Mouse (Mus musculus): Measurements from ENCODE around the gene Elovl6. TPM values are rescaled to one million over a fixed set of nuclear protein-coding genes. Genes with fewer than 3 reads are reported as not detected.
A peak's percentile ranks its signal among the peaks of the same experiment; 100 is the strongest.

Elovl6 gene
- polyA plus RNA-seq (2011; ENCODE audit: insufficient read depth, insufficient read length, low replicate concordance, missing spikeins), result 1.6 and 7.7 TPM in 2 replicates

DNA sequence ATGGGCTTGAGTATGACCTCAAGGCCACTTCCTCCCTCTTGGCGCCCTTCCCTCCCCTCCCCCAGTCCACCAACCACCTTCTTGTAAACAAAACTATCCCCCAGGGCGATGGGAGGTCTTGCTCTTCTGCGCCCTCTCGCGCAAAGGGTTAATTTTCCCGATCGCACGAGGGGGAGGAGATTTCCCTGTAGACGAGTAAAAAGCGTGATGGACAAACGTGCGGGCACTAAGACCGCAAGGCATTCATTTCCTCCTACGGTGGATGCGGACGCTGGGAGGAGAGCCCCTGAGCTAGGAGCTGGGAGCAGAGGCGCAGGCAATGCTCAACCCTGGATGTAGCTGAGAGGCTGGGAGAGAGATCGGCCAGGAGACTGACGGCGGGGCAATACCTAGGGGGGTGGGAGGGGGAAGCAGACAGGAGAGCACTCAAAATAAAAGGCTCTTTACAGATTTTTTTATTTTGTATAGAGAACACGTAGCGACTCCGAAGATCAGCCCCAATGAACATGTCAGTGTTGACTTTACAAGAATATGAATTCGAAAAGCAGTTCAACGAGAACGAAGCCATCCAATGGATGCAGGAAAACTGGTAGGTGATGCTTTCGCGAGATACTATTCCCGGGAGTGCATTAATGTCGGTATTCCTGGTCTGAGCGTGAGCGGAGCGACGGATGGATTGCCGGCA, at the start of gene Elovl6:
Gene Elovl6, plus strand, starts transcription at position 176 of the 685 bp plus-strand sequence.
- under 1% methylated on average over 35 of the region's 35 CpGs for WGBS
- H3K27ac ChIP-seq (ENCODE audit: control insufficient read depth, insufficient read depth, low read depth, low read length, poor library complexity), result no peak within 1 kb of the TSS
- peaks cover 2% of the 10 kb centered on the region for H3K4me1 ChIP-seq (ENCODE audit: control insufficient read depth, insufficient read depth, low read length)
- TF ChIP-seq CTCF (IDR thresholded peaks at IDR 0.05; ENCODE audit: control insufficient read depth, insufficient read depth, low read length) (no peak), POLR2A (IDR thresholded peaks at IDR 0.05; ENCODE audit: borderline replicate concordance, control insufficient read depth, low read depth, low read length) (0 out of 2 replicates have a peak, but pooled peaks have one; percentile 25)
- peak within 1 kb of the TSS; percentile 78 for H3K4me3 ChIP-seq (replicated peaks; ENCODE audit: control insufficient read depth, low read depth, low read length)

- 61% methylated on average over 4 of the region's 4 CpGs for WGBS
- peaks cover 1% of the 10 kb centered on the region; the same call in 1 of the 2 replicates for H3K4me1 ChIP-seq (ENCODE audit: control insufficient read depth, insufficient read depth, low read length)
- H3K4me3 ChIP-seq (replicated peaks; ENCODE audit: control insufficient read depth, low read depth, low read length), result no peak overlapping the region
- H3K27ac ChIP-seq (ENCODE audit: control insufficient read depth, insufficient read depth, low read depth, low read length, poor library complexity), result no peak overlapping the region
- no peak for TF ChIP-seq CTCF (IDR thresholded peaks at IDR 0.05; ENCODE audit: control insufficient read depth, insufficient read depth, low read length)
Observed at GRCm38 (mm10) chr3:129488774-129489173, 43.4 kb upstream of the Elovl6 start.

GRCm38 (mm10) chr3:129494123-129494522, 38.0 kb upstream of the Elovl6 start:
- Histone ChIP-seq H3K4me1 (ENCODE audit: control insufficient read depth, insufficient read depth, low read length) (no peaks in the 10 kb centered on the region; the same call in 1 of the 2 replicates), H3K27ac (ENCODE audit: control insufficient read depth, insufficient read depth, low read depth, low read length, poor library complexity) (no peak overlapping the region), H3K4me3 (replicated peaks; ENCODE audit: control insufficient read depth, low read depth, low read length) (no peak overlapping the region)
- WGBS, result 13% methylated on average over 10 of the region's 10 CpGs
- TF ChIP-seq POLR2A (IDR thresholded peaks at IDR 0.05; ENCODE audit: borderline replicate concordance, control insufficient read depth, low read depth, low read length) (no peak), CTCF (IDR thresholded peaks at IDR 0.05; ENCODE audit: control insufficient read depth, insufficient read depth, low read length) (no peak)

DNA sequence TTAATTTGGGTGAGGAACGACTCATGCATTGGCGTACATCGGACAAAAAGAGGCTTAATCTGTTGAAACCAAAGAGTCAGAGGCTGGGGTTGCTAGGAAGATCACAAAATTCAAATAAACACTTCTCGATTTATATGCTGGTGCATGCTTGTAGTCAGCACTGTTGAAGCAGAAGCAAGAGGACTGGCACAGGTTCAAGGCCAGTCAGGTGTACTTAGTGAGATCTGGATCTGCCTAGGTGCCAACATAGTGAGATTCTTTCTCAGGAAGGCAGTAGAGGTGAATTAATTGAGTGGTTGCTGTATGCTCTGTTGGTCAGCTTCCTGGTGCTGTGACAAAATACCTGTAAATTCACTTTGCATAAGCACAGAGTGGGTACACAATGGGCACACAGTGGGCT, 37.4 kb upstream of the Elovl6 start:
- WGBS, result 60% methylated on average over 4 of the region's 4 CpGs
- Histone ChIP-seq H3K4me1 (ENCODE audit: control insufficient read depth, insufficient read depth, low read length) (no peaks in the 10 kb centered on the region; the same call in 1 of the 2 replicates), H3K27ac (ENCODE audit: control insufficient read depth, insufficient read depth, low read depth, low read length, poor library complexity) (no peak overlapping the region), H3K4me3 (replicated peaks; ENCODE audit: control insufficient read depth, low read depth, low read length) (no peak overlapping the region)
- TF ChIP-seq POLR2A (IDR thresholded peaks at IDR 0.05; ENCODE audit: borderline replicate concordance, control insufficient read depth, low read depth, low read length) (no peak), CTCF (IDR thresholded peaks at IDR 0.05; ENCODE audit: control insufficient read depth, insufficient read depth, low read length) (no peak)

GRCm38 (mm10) chr3:129503781-129504180, 28.4 kb upstream of the Elovl6 start:
- TF ChIP-seq POLR2A (IDR thresholded peaks at IDR 0.05; ENCODE audit: borderline replicate concordance, control insufficient read depth, low read depth, low read length) (no peak), CTCF (IDR thresholded peaks at IDR 0.05; ENCODE audit: control insufficient read depth, insufficient read depth, low read length) (no peak)
- H3K27ac ChIP-seq (ENCODE audit: control insufficient read depth, insufficient read depth, low read depth, low read length, poor library complexity), result no peak overlapping the region
- WGBS, result 90% methylated on average over 7 of the region's 7 CpGs
- H3K4me3 ChIP-seq (replicated peaks; ENCODE audit: control insufficient read depth, low read depth, low read length), result no peak overlapping the region
- no peaks in the 10 kb centered on the region for H3K4me1 ChIP-seq (ENCODE audit: control insufficient read depth, insufficient read depth, low read length)

GRCm38 (mm10) chr3:129504928-129505327, 27.2 kb upstream of the Elovl6 start:
- Histone ChIP-seq H3K4me3 (replicated peaks; ENCODE audit: control insufficient read depth, low read depth, low read length) (no peak overlapping the region), H3K4me1 (ENCODE audit: control insufficient read depth, insufficient read depth, low read length) (no peaks in the 10 kb centered on the region), H3K27ac (ENCODE audit: control insufficient read depth, insufficient read depth, low read depth, low read length, poor library complexity) (no peak overlapping the region)
- no peak for TF ChIP-seq CTCF (IDR thresholded peaks at IDR 0.05; ENCODE audit: control insufficient read depth, insufficient read depth, low read length)
- no peak for TF ChIP-seq POLR2A (IDR thresholded peaks at IDR 0.05; ENCODE audit: borderline replicate concordance, control insufficient read depth, low read depth, low read length)
- WGBS, result 56% methylated on average over 6 of the region's 6 CpGs

DNA sequence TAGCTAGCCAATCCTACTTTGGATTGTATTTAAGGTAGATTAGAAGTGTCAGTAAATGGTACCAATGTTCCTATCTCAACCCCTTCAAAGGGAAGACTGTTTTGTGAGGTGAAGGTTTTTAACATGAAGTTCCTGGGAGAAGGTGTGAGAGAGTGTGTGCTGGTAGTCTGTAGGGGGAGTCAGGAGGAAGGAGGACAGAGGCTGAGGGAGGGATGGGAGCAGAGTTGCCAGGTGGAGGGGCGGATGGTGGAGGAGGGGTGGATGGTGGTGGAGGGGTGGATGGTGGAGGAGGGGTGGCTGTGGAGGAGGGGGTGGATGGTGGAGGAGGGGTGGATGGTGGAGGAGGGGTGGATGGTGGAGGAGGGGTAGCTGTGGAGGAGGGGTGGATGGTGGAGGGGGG, 24.4 kb upstream of the Elovl6 start:
- Histone ChIP-seq H3K4me3 (replicated peaks; ENCODE audit: control insufficient read depth, low read depth, low read length) (no peak overlapping the region), H3K27ac (ENCODE audit: control insufficient read depth, insufficient read depth, low read depth, low read length, poor library complexity) (no peak overlapping the region), H3K4me1 (ENCODE audit: control insufficient read depth, insufficient read depth, low read length) (no peaks in the 10 kb centered on the region)
- WGBS, result 67% methylated on average over 1 of the region's 1 CpGs
- TF ChIP-seq CTCF (IDR thresholded peaks at IDR 0.05; ENCODE audit: control insufficient read depth, insufficient read depth, low read length), result no peak
- TF ChIP-seq POLR2A (IDR thresholded peaks at IDR 0.05; ENCODE audit: borderline replicate concordance, control insufficient read depth, low read depth, low read length), result no peak

- Histone ChIP-seq H3K4me1 (ENCODE audit: control insufficient read depth, insufficient read depth, low read length) (no peaks in the 10 kb centered on the region), H3K4me3 (replicated peaks; ENCODE audit: control insufficient read depth, low read depth, low read length) (no peak overlapping the region), H3K27ac (ENCODE audit: control insufficient read depth, insufficient read depth, low read depth, low read length, poor library complexity) (no peak overlapping the region)
- TF ChIP-seq POLR2A (IDR thresholded peaks at IDR 0.05; ENCODE audit: borderline replicate concordance, control insufficient read depth, low read depth, low read length) (no peak), CTCF (IDR thresholded peaks at IDR 0.05; ENCODE audit: control insufficient read depth, insufficient read depth, low read length) (no peak)
Observed at GRCm38 (mm10) chr3:129508571-129508970, 23.6 kb upstream of the Elovl6 start.
